Mouse (Mus musculus) cerebellum, adult 2 months (tissue): ENCODE data around the gene Mfsd14a.

Experiments used
- CTCF ChIP-seq: fragments of 200-500 bp; IDR thresholded peaks from 2 replicates; pipeline ENCODE4 v1.5.1; 2011; ENCODE audit warnings: low read depth, mild to moderate bottlenecking, control low read depth, low read length, moderate library complexity, borderline replicate concordance; ENCODE audit not compliant: insufficient read depth
- POLR2A ChIP-seq: fragments of 200-500 bp; IDR thresholded peaks from 2 replicates; pipeline ENCODE4 v1.6.1; 2011; ENCODE audit warnings: low read length, control low read depth, borderline replicate concordance; ENCODE audit not compliant: insufficient read depth

GRCm38 (mm10) chr3:116656184-116656965 lies 6.1 kb downstream of the Mfsd14a start:
- TF ChIP-seq CTCF (no peak), POLR2A (no peak)
